Mouse (Mus musculus): Measurements from ENCODE around the gene Ntn1.
A peak's percentile ranks its signal among the peaks of the same experiment; 100 is the strongest.

The Ntn1 gene

GRCm38 (mm10) chr11:68405576-68405975 is 5.0 kb upstream of the Ntn1 start:
- DNase-seq: no peak

GRCm38 (mm10) chr11:68404185-68404584 is 3.6 kb upstream of the Ntn1 start:
- peak; percentile 76 for DNase-seq

DNA sequence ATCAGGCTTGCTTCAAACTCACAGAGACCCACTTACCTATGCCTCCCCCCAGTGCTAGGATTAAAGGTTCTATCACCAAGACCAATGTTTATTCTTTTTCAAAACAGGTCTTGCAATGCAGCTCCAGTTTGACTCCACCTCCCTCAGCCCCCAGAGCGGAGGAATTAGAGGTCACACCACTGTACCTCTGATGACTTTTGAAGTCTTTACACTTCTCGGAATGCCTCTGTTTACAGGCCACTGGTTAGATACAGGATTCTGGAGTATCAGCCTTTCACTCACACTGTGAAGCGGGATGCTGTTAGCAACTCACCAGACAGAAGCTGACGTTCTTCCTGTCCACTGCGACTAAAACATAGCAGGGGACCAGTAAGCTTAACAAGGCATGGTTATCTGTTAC is 805 bp upstream of the Ntn1 start:
- no peak for DNase-seq

DNA sequence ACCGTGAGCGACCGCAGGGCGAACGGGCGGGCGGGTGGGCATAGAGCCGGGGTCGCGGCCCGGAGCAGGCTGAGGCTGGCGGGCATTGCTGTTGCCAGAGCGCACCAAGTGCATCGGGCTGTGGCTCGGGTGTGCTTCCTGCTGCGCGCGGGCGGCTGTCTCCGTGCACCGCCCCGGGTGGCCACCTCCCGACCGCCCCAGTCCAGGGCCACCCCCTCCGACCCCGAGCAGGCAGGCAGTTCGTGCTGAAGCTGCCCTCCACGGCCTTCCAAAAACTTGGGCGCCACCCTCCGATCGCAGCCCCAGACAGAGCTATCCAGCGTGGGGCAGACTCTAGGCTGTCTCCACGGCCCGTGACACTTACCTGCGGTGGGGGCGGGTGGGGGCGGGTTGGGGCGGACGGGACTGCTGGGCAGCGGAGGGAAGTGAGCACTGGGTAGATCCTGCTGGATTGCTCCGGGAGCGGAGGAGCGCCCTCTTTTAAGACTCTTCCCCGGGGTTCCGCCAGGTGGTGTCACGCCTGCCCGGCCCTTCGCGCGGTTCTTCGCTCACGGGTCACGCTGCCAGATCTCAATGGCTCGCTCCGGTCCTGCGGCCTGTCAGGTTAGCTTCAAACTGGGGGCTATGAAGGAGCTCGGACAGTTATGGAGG is 477 bp downstream of the Ntn1 start:
- peak; percentile 65 for DNase-seq

- peak; percentile 33 for DNase-seq
These were observed 1.0 kb downstream of the Ntn1 start for GRCm38 (mm10) chr11:68399548-68400020.

- DNase-seq: no peak
These were observed 1.6 kb downstream of the Ntn1 start for GRCm38 (mm10) chr11:68398891-68399547.

GRCm38 (mm10) chr11:68395546-68395945 is 5.1 kb downstream of the Ntn1 start:
- no peak for DNase-seq

DNA sequence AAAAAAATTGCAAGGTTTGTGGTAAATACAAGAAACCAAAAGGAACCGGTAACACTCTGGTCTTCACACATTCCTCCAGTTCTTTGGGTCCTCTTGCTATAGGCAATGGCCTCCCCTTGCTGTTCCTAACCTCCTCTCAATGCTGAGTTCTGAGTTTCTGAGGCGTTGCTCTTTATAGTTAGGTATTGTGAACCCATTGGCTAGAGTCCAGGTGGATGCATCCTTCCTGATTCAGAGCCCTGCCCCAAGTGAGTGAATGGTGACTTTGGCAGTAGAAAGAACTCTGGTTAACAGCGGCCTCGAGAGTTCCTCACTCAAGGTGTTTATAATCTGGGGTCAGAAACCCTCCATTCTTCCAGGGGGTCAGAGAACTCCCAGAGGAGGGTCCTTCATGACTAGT is 5.9 kb downstream of the Ntn1 start:
- no peak for DNase-seq

DNA sequence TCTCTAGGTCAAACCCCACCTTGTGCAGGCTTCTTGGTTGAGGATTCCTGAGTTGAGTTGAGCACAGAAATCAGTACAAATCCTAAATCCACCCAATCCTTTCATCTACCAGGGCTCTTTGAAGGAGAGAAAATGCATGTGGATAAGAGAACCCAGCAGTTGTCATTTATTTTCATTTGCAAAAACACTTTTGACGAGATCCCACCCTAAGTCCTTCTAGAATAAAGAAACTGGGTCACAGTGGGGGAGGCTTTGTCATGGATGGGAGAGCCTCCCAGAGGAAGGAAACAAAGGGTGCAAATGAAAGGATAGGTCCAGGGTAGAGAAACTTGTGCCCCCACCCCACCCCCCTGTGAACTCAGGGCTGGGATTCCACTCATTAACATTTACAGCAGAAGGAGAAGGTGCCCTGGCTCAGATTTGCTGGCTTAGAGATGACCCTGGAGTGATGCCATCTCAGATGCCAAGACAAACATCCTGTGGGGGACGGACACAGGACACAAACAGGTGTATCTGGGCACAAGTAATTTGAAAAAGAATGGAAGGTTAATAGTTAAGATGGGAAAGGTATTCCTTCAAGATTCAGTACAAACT is 6.6 kb downstream of the Ntn1 start:
- no peak for DNase-seq

DNA sequence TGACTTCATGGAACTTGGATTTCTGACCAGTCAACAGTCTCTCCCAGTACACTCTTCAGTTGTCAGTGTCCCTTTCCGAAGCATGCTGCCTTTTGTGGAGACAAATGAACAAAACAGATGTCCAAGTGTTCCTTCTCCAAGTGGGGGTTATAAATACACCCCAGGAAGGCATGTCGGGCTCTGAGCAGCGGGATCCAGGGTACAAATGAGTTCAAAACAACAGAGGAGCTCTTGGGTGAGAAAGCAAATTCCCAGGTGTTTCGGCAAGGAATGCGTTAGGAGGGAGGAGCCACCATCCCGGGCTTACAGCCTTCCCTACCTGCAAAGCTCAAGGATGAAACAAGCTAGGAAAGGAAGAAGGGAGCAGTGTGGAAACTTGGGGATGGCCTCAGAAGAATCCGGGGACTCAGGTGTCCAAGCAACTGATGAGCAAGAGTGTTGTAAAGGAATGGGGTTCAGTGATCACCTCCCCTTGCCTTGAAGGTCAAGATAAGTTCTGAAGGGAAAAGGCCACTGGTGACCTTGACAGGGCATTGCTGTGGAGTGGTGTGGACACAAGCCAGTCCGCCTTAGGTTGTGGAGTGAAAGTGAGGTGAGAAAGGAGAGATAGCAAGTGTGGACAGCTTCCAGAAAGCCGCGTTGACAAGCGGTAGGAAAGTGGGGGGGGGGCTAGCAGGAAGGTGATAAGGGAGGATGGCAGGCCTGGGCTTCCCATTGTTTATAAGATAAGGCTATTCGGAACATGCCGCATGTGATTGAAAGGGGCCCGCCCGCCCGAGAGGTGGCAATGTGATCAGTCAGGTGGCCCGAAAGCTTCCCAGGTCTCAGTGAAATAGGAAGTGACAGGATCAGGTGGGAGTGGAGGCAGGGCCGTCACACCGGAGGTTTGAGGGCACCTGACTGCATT is 10.0 kb downstream of the Ntn1 start:
- no peak for DNase-seq

DNA sequence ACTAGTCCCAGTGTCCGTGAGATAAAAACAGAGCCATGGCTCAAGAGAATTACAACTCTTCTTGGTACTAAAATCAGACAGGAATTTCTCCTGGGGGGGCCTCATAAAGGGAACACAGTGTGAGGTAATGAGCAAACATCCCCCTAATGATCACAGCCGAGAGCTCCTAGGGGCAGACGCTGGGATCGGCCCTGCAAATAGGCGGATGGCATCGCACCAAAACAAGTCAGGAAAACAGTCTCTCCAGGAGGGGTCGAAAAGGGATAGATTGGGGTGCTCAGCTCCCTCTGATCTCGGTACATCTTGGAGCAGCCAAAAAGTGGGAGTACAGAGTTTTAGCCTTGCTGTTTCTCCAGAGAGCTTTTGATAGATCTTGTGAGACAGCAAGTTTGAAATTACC is 11.0 kb downstream of the Ntn1 start:
- DNase-seq: no peak

GRCm38 (mm10) chr11:68388655-68389015 is 12.0 kb downstream of the Ntn1 start:
- no peak for DNase-seq

GRCm38 (mm10) chr11:68387971-68388654 is 12.5 kb downstream of the Ntn1 start:
- no peak for DNase-seq

GRCm38 (mm10) chr11:68387441-68387760 is 13.2 kb downstream of the Ntn1 start:
- DNase-seq: no peak

- DNase-seq: peak; percentile 79
These were observed 13.8 kb downstream of the Ntn1 start for GRCm38 (mm10) chr11:68386589-68387440.

GRCm38 (mm10) chr11:68385921-68386588 is 14.6 kb downstream of the Ntn1 start:
- DNase-seq: peak; percentile 62

GRCm38 (mm10) chr11:68385021-68385821 is 15.4 kb downstream of the Ntn1 start:
- DNase-seq: peak; percentile 57

GRCm38 (mm10) chr11:68384592-68385020 is 16.0 kb downstream of the Ntn1 start:
- no peak for DNase-seq

- DNase-seq: no peak
These were observed 16.5 kb downstream of the Ntn1 start for GRCm38 (mm10) chr11:68384131-68384530.

- no peak for DNase-seq
These were observed 17.1 kb downstream of the Ntn1 start for GRCm38 (mm10) chr11:68383519-68383918.

All from thymus, postnatal 4 days (tissue).